Mouse (Mus musculus): ENCODE measurements around the gene Lipk. TPM values are rescaled to one million over a fixed set of nuclear protein-coding genes. Genes with fewer than 3 reads are reported as not detected.

Lipk gene
- polyA plus RNA-seq (2012; ENCODE audit: low replicate concordance): not detected in 2 replicates

DNA sequence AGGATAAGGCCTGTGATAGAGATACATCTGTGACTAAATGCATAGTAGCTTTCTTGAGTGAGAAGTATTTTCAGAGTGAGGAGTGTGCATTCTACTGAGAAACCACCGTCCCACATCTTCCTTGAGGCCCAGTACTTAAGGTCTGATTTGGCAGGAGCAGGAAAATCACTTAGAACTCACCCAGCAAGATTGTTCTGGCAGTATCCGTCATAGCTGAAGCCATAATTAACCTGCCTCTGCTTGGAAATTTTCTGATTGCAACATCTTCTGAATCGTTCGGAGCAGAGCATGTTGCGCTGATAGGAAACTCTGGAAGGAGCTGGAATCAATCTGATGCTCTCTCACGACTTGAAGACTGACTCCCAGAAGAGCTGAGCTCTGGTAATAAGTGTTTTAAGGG is at the start of gene Lipk:
TSS of gene Lipk (plus strand) at position 289 of the 400 bp plus-strand sequence.

DNA sequence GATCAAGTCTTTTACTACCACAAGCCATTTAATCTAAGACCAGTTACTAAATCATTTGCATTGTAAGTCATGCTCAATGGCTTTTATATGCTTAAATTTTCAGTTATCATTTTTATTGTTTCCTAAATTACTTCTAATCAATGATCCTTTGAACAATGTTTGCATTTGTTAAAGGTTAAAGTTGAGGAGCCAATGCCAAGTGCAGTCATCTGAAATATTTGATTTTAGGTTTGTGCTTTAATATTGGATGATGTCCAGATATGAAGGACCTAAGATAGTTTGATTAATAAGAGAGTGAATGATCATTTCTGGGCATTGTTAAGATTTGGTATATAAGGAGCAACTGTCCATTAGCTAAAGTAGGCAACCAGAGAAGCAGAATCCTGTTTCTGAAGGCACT is 47.2 kb upstream of the Lipk start, which contains the start of gene Lipf:
TSS of gene Lipf (plus strand) at position 301 of the 400 bp plus-strand sequence.

DNA sequence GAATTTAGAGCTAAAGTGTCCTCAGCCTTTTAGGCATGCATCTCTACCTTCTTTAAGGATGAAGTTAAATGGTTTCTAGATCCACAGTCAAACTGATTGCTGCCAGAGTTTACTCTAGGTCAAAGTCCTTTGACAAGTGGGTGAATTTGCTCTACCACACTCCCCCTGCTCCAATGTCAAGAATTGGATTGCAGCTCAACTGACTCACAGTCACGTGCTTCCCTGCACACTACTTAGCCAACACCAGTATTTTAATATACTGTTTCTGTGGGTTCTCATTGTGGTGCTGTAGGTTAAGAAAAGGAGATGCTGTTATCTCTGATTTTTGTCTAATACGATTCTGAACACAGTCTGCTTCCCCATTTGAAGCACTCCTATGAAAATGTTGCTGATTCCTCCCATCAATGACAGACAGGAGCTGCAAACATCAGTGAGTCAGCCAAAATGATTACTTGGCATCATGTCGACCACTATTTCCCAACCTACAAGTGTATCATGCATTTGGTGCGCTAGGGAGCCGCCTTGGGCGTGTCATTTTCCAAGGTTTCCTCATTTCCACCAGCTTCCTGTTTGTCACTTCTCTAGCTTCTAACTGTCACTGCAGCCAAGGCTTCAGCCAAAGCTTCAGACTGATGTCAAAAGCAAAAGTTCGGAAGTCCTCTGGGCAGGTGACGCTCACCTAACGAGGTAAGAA is 58.8 kb downstream of the Lipk start, which contains the start of gene Lipn:
TSS of gene Lipn (plus strand) at position 580 of the 694 bp plus-strand sequence.

Other genes starting within 250 kb of the Lipk start
- gene Lipo3, start 246.3 kb upstream of the Lipk start, polyA plus RNA-seq (2012; ENCODE audit: low replicate concordance): 1.2 and 1.5 TPM in 2 replicates
- not detected in 2 replicates for gene Lipo1, start 220.8 kb upstream of the Lipk start, polyA plus RNA-seq (2012; ENCODE audit: low replicate concordance)
- gene Lipf, start 47.1 kb upstream of the Lipk start, polyA plus RNA-seq (2012; ENCODE audit: low replicate concordance): not detected in 2 replicates
- not detected in 2 replicates for gene Lipn, start 59.1 kb downstream of the Lipk start, polyA plus RNA-seq (2012; ENCODE audit: low replicate concordance)
- gene Lipm, start 92.6 kb downstream of the Lipk start, polyA plus RNA-seq (2012; ENCODE audit: low replicate concordance): 0.06 TPM in 1 of 2 replicates, not detected in the other
- gene Ankrd22, start 157.8 kb downstream of the Lipk start, polyA plus RNA-seq (2012; ENCODE audit: low replicate concordance): not detected in 2 replicates
- 1.4 and 2.2 TPM in 2 replicates for gene Stambpl1, start 183.9 kb downstream of the Lipk start, polyA plus RNA-seq (2012; ENCODE audit: low replicate concordance)
- gene Acta2, start 247.3 kb downstream of the Lipk start, polyA plus RNA-seq (2012; ENCODE audit: low replicate concordance): 0.33 and 0.82 TPM in 2 replicates